Mouse (Mus musculus) stomach, embryonic 16.5 days (tissue): Measurements from ENCODE around the gene St3gal3. TPM values are rescaled to one million over a fixed set of nuclear protein-coding genes. Genes with fewer than 3 reads are reported as not detected.

Experiments
- ATAC-seq: fragments of 200-750 bp; cut with Nextera tagmentation; 2 replicates; pipeline ENCODE4 v1.8.0; 2017; ENCODE audit warnings: moderate number of reproducible peaks, moderate TSS enrichment; ENCODE audit not compliant: insufficient read depth, low FRiP score
- H3K27ac ChIP-seq: fragments of 300-500 bp; sonication (generic); 2 replicates; pipeline ENCODE4 v1.5.1; 2014; ENCODE audit warnings: low read length
- H3K27me3 ChIP-seq: fragments of 300-500 bp; sonication (generic); 2 replicates; pipeline ENCODE4 v1.6.1; 2014; ENCODE audit warnings: low read length, control low read depth, mixed read lengths; ENCODE audit not compliant: control insufficient read depth, insufficient read depth
- H3K36me3 ChIP-seq: fragments of 300-500 bp; sonication (generic); 2 replicates; pipeline ENCODE4 v1.6.1; 2014; ENCODE audit warnings: low read length; ENCODE audit not compliant: control insufficient read depth, insufficient read depth
- H3K4me1 ChIP-seq: fragments of 300-500 bp; sonication (generic); 2 replicates; pipeline ENCODE4 v1.6.1; 2014; ENCODE audit warnings: low read length, control low read depth, mixed read lengths; ENCODE audit not compliant: control insufficient read depth, insufficient read depth
- H3K4me2 ChIP-seq: fragments of 300-500 bp; sonication (generic); 2 replicates; pipeline ENCODE4 v1.6.1; 2014; ENCODE audit warnings: low read depth, low read length, mixed read lengths
- H3K4me3 ChIP-seq: fragments of 300-500 bp; sonication (generic); replicated peaks from 2 replicates; pipeline ENCODE4 v1.5.1; 2014; ENCODE audit warnings: mild to moderate bottlenecking, low read length
- H3K9ac ChIP-seq: fragments of 300-500 bp; sonication (generic); 2 replicates; pipeline ENCODE4 v1.6.1; 2014; ENCODE audit warnings: low read length
- H3K9me3 ChIP-seq: fragments of 300-500 bp; sonication (generic); replicated peaks from 2 replicates; pipeline ENCODE4 v1.6.1; 2016; ENCODE audit warnings: low read length, control low read depth; ENCODE audit not compliant: control insufficient read depth
- WGBS: fragments of 180-500 bp; shearing (Covaris S2); extraction: QIAGEN DNeasy Blood & Tissue Kit; methylation state at CpG from one replicate; pipeline ENCODE4 v1.1.7; 2014; 5-methylcytosine and 5-hydroxymethylcytosine counted together
- polyA plus RNA-seq: library from polyadenylated mRNA; unstranded; fragments of >200 nt; fragmentation: Nextera tagmentation; extraction: Ambion mirVana; gene quantifications from 2 replicates; pipeline ENCODE4 v1.2.1, GENCODE M21; 2015

St3gal3 gene
- polyA plus RNA-seq, 1 experiment from 2014 or later: 5.2 TPM

- no peak overlapping the region for H3K4me3 ChIP-seq
- no peak for ATAC-seq
- no peak overlapping the region for H3K9ac ChIP-seq
- 89% methylated on average over 5 of the region's 5 CpGs for WGBS
- H3K27ac ChIP-seq: no peak overlapping the region
- no peaks in the 10 kb centered on the region for H3K36me3 ChIP-seq
- no peaks in the 10 kb centered on the region for H3K4me1 ChIP-seq
- H3K9me3 ChIP-seq: no peaks in the 10 kb centered on the region
- no peaks in the 10 kb centered on the region for H3K27me3 ChIP-seq
- no peak overlapping the region for H3K4me2 ChIP-seq
Observed at GRCm38 (mm10) chr4:117936964-117937363, 197.8 kb downstream of the St3gal3 start.

- H3K9me3 ChIP-seq: no peaks in the 10 kb centered on the region
- H3K4me2 ChIP-seq: no peak overlapping the region
- no peak overlapping the region for H3K4me3 ChIP-seq
- H3K4me1 ChIP-seq: peaks cover 5% of the 10 kb centered on the region; the same call in 1 of the 2 replicates
- H3K36me3 ChIP-seq: no peaks in the 10 kb centered on the region
- ATAC-seq: no peak
- no peaks in the 10 kb centered on the region for H3K27me3 ChIP-seq
- 90% methylated on average over 4 of the region's 4 CpGs for WGBS
- H3K27ac ChIP-seq: no peak overlapping the region
- H3K9ac ChIP-seq: no peak overlapping the region
Observed at GRCm38 (mm10) chr4:117934081-117934480, 200.6 kb downstream of the St3gal3 start.

GRCm38 (mm10) chr4:117933248-117933647 is 201.5 kb downstream of the St3gal3 start:
- Histone ChIP-seq H3K4me2 (no peak overlapping the region), H3K9ac (no peak overlapping the region), H3K27ac (no peak overlapping the region), H3K4me1 (peaks cover 8% of the 10 kb centered on the region; the same call in 1 of the 2 replicates), H3K36me3 (no peaks in the 10 kb centered on the region), H3K27me3 (no peaks in the 10 kb centered on the region), H3K9me3 (no peaks in the 10 kb centered on the region), H3K4me3 (no peak overlapping the region)
- no peak for ATAC-seq
- 84% methylated on average over 5 of the region's 5 CpGs for WGBS

GRCm38 (mm10) chr4:117929391-117929881 is 205.3 kb downstream of the St3gal3 start, which contains the start of gene Artn:
TSS of gene Artn (minus strand) at chr4:117929763.
- peaks cover 21% of the 10 kb centered on the region for H3K4me1 ChIP-seq
- no peaks in the 10 kb centered on the region for H3K9me3 ChIP-seq
- peak within 1 kb of the TSS; percentile 55 for H3K4me3 ChIP-seq
- H3K4me2 ChIP-seq: peak within 1 kb of the TSS; percentile 87
- peak; percentile 57; the same call in 1 of the 2 replicates for ATAC-seq
- H3K9ac ChIP-seq: peak within 1 kb of the TSS; percentile 72
- H3K36me3 ChIP-seq: no peaks in the 10 kb centered on the region
- 0 out of 2 replicates have a peak, but pooled peaks cover 7% of the 10 kb centered on the region for H3K27me3 ChIP-seq
- WGBS: 1% methylated on average over 33 of the region's 33 CpGs
- H3K27ac ChIP-seq: peak within 1 kb of the TSS; percentile 62

- ATAC-seq: peak; percentile 18; the same call in 1 of the 2 replicates
- H3K9me3 ChIP-seq: no peaks in the 10 kb centered on the region
- H3K36me3 ChIP-seq: no peaks in the 10 kb centered on the region
- peak overlapping the region; percentile 55 for H3K4me3 ChIP-seq
- peak overlapping the region; percentile 72 for H3K9ac ChIP-seq
- 0 out of 2 replicates have a peak, but pooled peaks cover 7% of the 10 kb centered on the region for H3K27me3 ChIP-seq
- 3% methylated on average over 13 of the region's 13 CpGs for WGBS
- peak overlapping the region; percentile 87 for H3K4me2 ChIP-seq
- peak overlapping the region; percentile 62 for H3K27ac ChIP-seq
- H3K4me1 ChIP-seq: peaks cover 21% of the 10 kb centered on the region
Observed at GRCm38 (mm10) chr4:117928699-117929241, 205.9 kb downstream of the St3gal3 start.

GRCm38 (mm10) chr4:117928234-117928633 is 206.5 kb downstream of the St3gal3 start:
- Histone ChIP-seq H3K4me1 (peaks cover 21% of the 10 kb centered on the region), H3K36me3 (no peaks in the 10 kb centered on the region), H3K9me3 (no peaks in the 10 kb centered on the region), H3K4me2 (peak overlapping the region; percentile 87), H3K4me3 (peak overlapping the region; percentile 55; the same call in 1 of the 2 replicates), H3K27me3 (0 out of 2 replicates have a peak, but pooled peaks cover 7% of the 10 kb centered on the region), H3K27ac (no peak overlapping the region), H3K9ac (peak overlapping the region; percentile 14; the same call in 1 of the 2 replicates)
- ATAC-seq: no peak
- 20% methylated on average over 6 of the region's 6 CpGs for WGBS

GRCm38 (mm10) chr4:117926545-117927482 is 207.9 kb downstream of the St3gal3 start:
- peaks cover 21% of the 10 kb centered on the region for H3K4me1 ChIP-seq

GRCm38 (mm10) chr4:117924916-117925315 is 209.8 kb downstream of the St3gal3 start:
- 0 out of 2 replicates have a peak, but pooled peaks cover 7% of the 10 kb centered on the region for H3K27me3 ChIP-seq
- no peak for ATAC-seq
- H3K4me2 ChIP-seq: no peak overlapping the region
- no peak overlapping the region for H3K4me3 ChIP-seq
- 59% methylated on average over 5 of the region's 6 CpGs for WGBS
- no peaks in the 10 kb centered on the region for H3K36me3 ChIP-seq
- H3K4me1 ChIP-seq: peaks cover 21% of the 10 kb centered on the region
- H3K27ac ChIP-seq: no peak overlapping the region
- H3K9me3 ChIP-seq: no peaks in the 10 kb centered on the region
- H3K9ac ChIP-seq: no peak overlapping the region

More at GRCm38 (mm10) chr4:117926545-117927482, 207.9 kb downstream of the St3gal3 start:
- peak; percentile 56; the same call in 1 of the 2 replicates for ATAC-seq
- Histone ChIP-seq H3K36me3 (no peaks in the 10 kb centered on the region), H3K27me3 (0 out of 2 replicates have a peak, but pooled peaks cover 7% of the 10 kb centered on the region), H3K4me3 (peak overlapping the region; percentile 44), H3K9me3 (no peaks in the 10 kb centered on the region), H3K27ac (no peak overlapping the region), H3K9ac (peak overlapping the region; percentile 69), H3K4me2 (peak overlapping the region; percentile 87)
- WGBS: 3% methylated on average over 71 of the region's 71 CpGs
